7 mouse cellular contexts compared by ENCODE assay signal in genomic region chr5:7996401-7997044, GRCm38 (mm10). TPM values are rescaled to one million over a fixed set of nuclear protein-coding genes. Genes with fewer than 3 reads are reported as not detected.
DNase-seq lines count a peak whose midpoint lies in the region; ATAC-seq lines count a peak whose summit lies in the region.

No protein-coding gene starts in this region.

- no peaks in the 10 kb centered on the region for H3K9me3 ChIP-seq in midbrain, embryonic 10.5 days (replicated peaks)

- no peak overlapping the region for H3K27ac ChIP-seq in midbrain, embryonic 10.5 days (replicated peaks)

- peak; percentile 85 for ATAC-seq in granulocyte monocyte progenitor cell, adult 5-6 weeks (replicated peaks; ENCODE audit: poor library complexity, severe bottlenecking)

- H3K36me3 ChIP-seq in midbrain, embryonic 10.5 days = no peaks in the 10 kb centered on the region

- DNase-seq in ovary, postnatal 14 days (ENCODE audit: low spot score) = peak; percentile 6
- no peak for DNase-seq in ovary, adult 18-20 months (ENCODE audit: low spot score)
- DNase-seq in cerebellum, adult 8-10 months = peak; percentile 7
- DNase-seq in midbrain, embryonic 10.5 days (ENCODE audit: low spot score) = peak; percentile 14
- DNase-seq in T-cell, adult 2 months (ENCODE audit: low spot score) = no peak
- DNase-seq in gastrocnemius, adult 8-10 months (ENCODE audit: low spot score in 2 of 2) = no peak

- H3K4me3 ChIP-seq in midbrain, embryonic 10.5 days = no peak overlapping the region

- H3K4me1 ChIP-seq in midbrain, embryonic 10.5 days = no peaks in the 10 kb centered on the region

- no peaks in the 10 kb centered on the region for H3K27me3 ChIP-seq in midbrain, embryonic 10.5 days (ENCODE audit: low read depth, poor library complexity, severe bottlenecking)

- 65% methylated on average over 8 of the region's 8 CpGs for WGBS in midbrain, embryonic 10.5 days

RNA-seq across cellular contexts. Expression of gene Steap4, which starts 36.3 kb away (rescaled TPM):
- not detected in 2 replicates for total RNA-seq in granulocyte monocyte progenitor cell, adult 5-6 weeks (2014; fragmentation: Nextera tagmentation)
- not detected in 2 replicates for total RNA-seq in granulocyte monocyte progenitor cell, adult 5-6 weeks (2017)
- 0.05 and 0.20 TPM in 2 replicates for polyA plus RNA-seq in midbrain, embryonic 10.5 days (2016; fragmentation: Nextera tagmentation; extraction: Ambion mirVana)
- total RNA-seq in gastrocnemius, adult 8-10 months (2022) = 10 to 100 TPM in 3 of 4 experiments, 1 to 10 TPM in 1; 9.3 to 16.9 (median 10.8) TPM

RNA-seq across cellular contexts. Expression of gene Sri, which starts 49.4 kb away (rescaled TPM):
- 120 and 174 TPM in 2 replicates for total RNA-seq in granulocyte monocyte progenitor cell, adult 5-6 weeks (2014; fragmentation: Nextera tagmentation)
- total RNA-seq in granulocyte monocyte progenitor cell, adult 5-6 weeks (2017) = 124 and 125 TPM in 2 replicates
- 189 and 196 TPM in 2 replicates for polyA plus RNA-seq in midbrain, embryonic 10.5 days (2016; fragmentation: Nextera tagmentation; extraction: Ambion mirVana)
- 10 to 100 TPM in 3 of 4 experiments, 1 to 10 TPM in 1; 8.0 to 22.0 (median 16.0) TPM for total RNA-seq in gastrocnemius, adult 8-10 months (2022)

Comparison
In these comparisons a context has a peak if more than half of its experiments do, and no peak if none do; other contexts are left out.
1. DNase-seq: peak in ovary, postnatal 14 days (single experiment), cerebellum, adult 8-10 months (single experiment) and midbrain, embryonic 10.5 days (single experiment); none in ovary, adult 18-20 months (single experiment), T-cell, adult 2 months (single experiment) and gastrocnemius, adult 8-10 months (0 of 2).
2. RNA of gene Steap4, which starts 36.3 kb away (total RNA-seq): 9.3 to 16.9 TPM in gastrocnemius, adult 8-10 months; not detected in granulocyte monocyte progenitor cell, adult 5-6 weeks; every median in the first group is over 10 times any median in the second.
3. RNA of gene Sri, which starts 49.4 kb away (total RNA-seq): 120 to 174 TPM in granulocyte monocyte progenitor cell, adult 5-6 weeks; 8.0 to 22.0 TPM in gastrocnemius, adult 8-10 months; every median in the first group is over 4 times any median in the second.